Mouse (Mus musculus) erythroblast, embryonic 14.5 days (primary cell): Measurements from ENCODE around the gene Irs3.

ENCODE experiments used
- GATA1 ChIP-seq: IDR thresholded peaks from 2 replicates; pipeline ENCODE4 v1.6.1; 2012; ENCODE audit warnings: low read length, inconsistent platforms, mixed read lengths
- TAL1 ChIP-seq: IDR thresholded peaks from 3 replicates; pipeline ENCODE4 v1.6.1; 2012; ENCODE audit warnings: low read length, inconsistent platforms, mixed read lengths

- TF ChIP-seq GATA1 (no peak), TAL1 (no peak)
These were observed 7.0 kb upstream of the Irs3 start for GRCm38 (mm10) chr5:137652474-137652873.
